Mouse (Mus musculus) lung, postnatal 0 days (tissue): ENCODE measurements at regions not wholly inside any gene's neighbourhood (a gene's known extent, or its start where the extent isn't known, plus 50 kb on each side); places are given as distances from the start of the nearest gene placed in this dataset.

Experiments
- ATAC-seq: fragments of 200-750 bp; cut with Nextera tagmentation; 2 replicates; pipeline ENCODE4 v1.8.0; 2017; ENCODE audit warnings: moderate library complexity
- DNase-seq: peaks from one replicate; pipeline ENCODE4 v3.0.0-alpha.2; 2016; ENCODE audit warnings: low spot score
- H3K27ac ChIP-seq: fragments of 300-500 bp; sonication (generic); 2 replicates; pipeline ENCODE4 v1.5.1; 2014; ENCODE audit warnings: antibody characterized with exemption, mild to moderate bottlenecking, low read length, mixed read lengths
- H3K27me3 ChIP-seq: fragments of 300-500 bp; sonication (generic); replicated peaks from 2 replicates; pipeline ENCODE4 v1.6.1; 2014; ENCODE audit warnings: low read length, mixed read lengths; ENCODE audit not compliant: insufficient read depth
- H3K36me3 ChIP-seq: fragments of 300-500 bp; sonication (generic); 2 replicates; pipeline ENCODE4 v1.6.1; 2014; ENCODE audit warnings: low read length, mixed read lengths; ENCODE audit not compliant: insufficient read depth
- H3K4me1 ChIP-seq: fragments of 300-500 bp; sonication (generic); 2 replicates; pipeline ENCODE4 v1.6.1; 2014; ENCODE audit warnings: antibody characterized with exemption, low read depth, low read length, mixed read lengths; ENCODE audit not compliant: insufficient read depth
- H3K4me2 ChIP-seq: fragments of 300-500 bp; sonication (generic); replicated peaks from 2 replicates; pipeline ENCODE4 v1.6.1; 2014; ENCODE audit warnings: low read depth, mild to moderate bottlenecking, low read length, moderate library complexity, mixed read lengths
- H3K4me3 ChIP-seq: fragments of 300-500 bp; sonication (generic); 2 replicates; pipeline ENCODE4 v1.5.1; 2014; ENCODE audit warnings: low read depth, low read length
- H3K9ac ChIP-seq: fragments of 300-500 bp; sonication (generic); replicated peaks from 2 replicates; pipeline ENCODE4 v1.6.1; 2014; ENCODE audit warnings: low read depth, mild to moderate bottlenecking
- H3K9me3 ChIP-seq: fragments of 300-500 bp; sonication (generic); 2 replicates; pipeline ENCODE4 v1.6.1; 2016; ENCODE audit warnings: low read length, mixed read lengths
- CTCF ChIP-seq: IDR thresholded peaks from 2 replicates; pipeline ENCODE4 v1.5.1; 2016; ENCODE audit warnings: antibody characterized with exemption, mild to moderate bottlenecking
- EP300 ChIP-seq: IDR thresholded peaks from 2 replicates; pipeline ENCODE4 v1.6.1; 2016; ENCODE audit warnings: antibody characterized with exemption, mild to moderate bottlenecking, control low read depth
- WGBS: fragments of 180-500 bp; shearing (Covaris S2); extraction: QIAGEN DNeasy Blood & Tissue Kit; methylation state at CpG from one replicate; pipeline ENCODE4 v1.1.7; 2014; 5-methylcytosine and 5-hydroxymethylcytosine counted together

DNA sequence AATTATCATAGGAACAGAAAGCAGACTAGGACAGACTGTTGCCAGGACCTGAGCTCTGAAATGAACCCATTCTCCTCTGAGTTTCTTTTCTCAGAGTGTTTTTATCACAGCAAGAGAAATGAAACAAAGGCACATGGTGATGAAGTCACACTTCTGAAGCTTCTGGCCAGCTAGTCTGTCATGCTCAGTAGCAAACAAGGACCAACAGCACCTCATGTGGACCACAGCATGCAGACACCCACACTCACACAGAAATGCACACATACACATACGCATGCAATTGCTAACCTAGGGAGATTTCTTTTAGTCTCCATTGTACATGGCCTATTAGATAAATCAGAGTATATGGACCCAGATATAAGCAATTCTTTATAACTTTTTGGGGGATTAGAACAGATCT lies 76.3 kb upstream of the Thbs1 start:
- TF ChIP-seq EP300: no peak
- no peak for TF ChIP-seq CTCF
- DNase-seq (no peak), ATAC-seq (no peak)

DNA sequence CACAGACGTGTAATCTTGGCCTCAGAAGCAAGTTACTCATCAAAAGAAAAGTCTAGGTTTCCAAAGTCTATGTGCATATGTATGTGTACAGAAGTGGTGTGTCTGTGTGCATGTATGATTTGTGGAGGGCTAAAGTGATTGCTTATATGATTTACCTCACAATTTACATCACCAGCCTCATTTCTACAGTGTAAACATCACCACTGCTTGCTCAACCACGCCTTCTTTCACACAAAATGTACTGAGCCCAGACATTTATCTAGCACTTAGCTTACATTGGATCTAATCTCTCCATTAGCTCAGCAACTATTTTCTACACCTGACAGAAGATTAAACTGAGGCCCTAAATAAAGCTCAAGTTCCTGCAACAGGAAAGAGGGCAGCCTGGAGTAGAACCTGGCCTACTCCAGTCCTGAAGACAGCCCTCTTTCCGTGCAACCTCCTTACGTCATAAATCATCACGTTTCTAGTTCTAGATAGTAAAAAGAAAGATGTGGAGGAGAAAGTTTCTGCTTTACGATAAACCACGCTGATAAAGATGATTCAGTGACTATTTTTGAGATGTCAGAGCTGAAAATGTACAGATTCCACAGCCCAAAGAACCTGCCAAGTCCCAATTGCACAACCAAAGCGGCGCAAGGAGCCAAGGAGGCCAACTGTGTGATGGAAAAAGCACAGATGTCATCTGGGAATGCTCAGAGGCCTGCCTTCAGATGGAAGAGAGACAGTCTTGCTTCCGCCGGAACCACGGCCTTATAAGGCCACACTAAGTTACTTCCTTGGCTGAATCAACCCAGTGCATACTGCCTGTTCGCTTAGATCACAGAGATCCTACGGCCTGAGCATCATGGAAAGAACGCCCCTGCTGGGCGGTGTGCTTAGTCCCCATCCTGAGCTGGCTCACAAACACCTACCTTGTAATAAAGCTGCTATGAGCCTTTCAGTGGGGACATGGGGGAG lies 72.5 kb upstream of the Thbs1 start:
- Histone ChIP-seq H3K4me3 (no peak overlapping the region), H3K27me3 (no peaks in the 10 kb centered on the region), H3K27ac (peak overlapping the region; percentile 71), H3K4me2 (no peak overlapping the region), H3K9ac (no peak overlapping the region), H3K36me3 (no peaks in the 10 kb centered on the region), H3K9me3 (no peaks in the 10 kb centered on the region), H3K4me1 (peaks cover 4% of the 10 kb centered on the region)
- TF ChIP-seq CTCF: peak; percentile 41
- TF ChIP-seq EP300: peak; percentile 93
- WGBS: 54% methylated on average over 16 of the region's 16 CpGs
- peak; percentile 95 for ATAC-seq
- peak; percentile 94 for DNase-seq

More for the DNA sequence above, 76.3 kb upstream of the Thbs1 start:
- Histone ChIP-seq H3K27me3 (no peaks in the 10 kb centered on the region), H3K4me1 (no peaks in the 10 kb centered on the region; the same call in none of the 2 replicates), H3K9me3 (no peaks in the 10 kb centered on the region), H3K36me3 (no peaks in the 10 kb centered on the region), H3K4me3 (no peak overlapping the region), H3K9ac (no peak overlapping the region), H3K27ac (no peak overlapping the region), H3K4me2 (no peak overlapping the region)
- WGBS: 100% methylated on average over 1 of the region's 1 CpGs

DNA sequence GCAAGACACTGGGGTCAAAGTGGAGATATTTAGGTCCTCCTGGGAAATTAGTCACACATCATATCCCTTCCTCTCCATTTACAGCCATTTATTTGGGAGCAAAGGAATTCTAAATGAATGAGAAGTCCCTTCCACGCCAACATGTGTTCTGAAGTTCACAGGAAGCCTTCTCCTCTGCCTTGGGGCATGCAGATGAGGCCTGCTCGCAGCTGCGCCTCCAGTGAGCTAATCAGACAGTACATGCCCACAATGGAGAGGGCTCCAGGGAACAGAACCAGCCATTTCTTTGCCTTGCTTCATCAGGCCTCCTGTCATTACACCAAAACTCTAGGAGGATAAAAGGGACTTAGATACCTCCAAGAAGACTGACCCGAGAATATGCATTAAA lies 71.9 kb upstream of the Thbs1 start:
- no peak overlapping the region for H3K9ac ChIP-seq
- DNase-seq: no peak
- peaks cover 4% of the 10 kb centered on the region; the same call in 1 of the 2 replicates for H3K4me1 ChIP-seq
- no peak overlapping the region for H3K4me3 ChIP-seq
- no peak for TF ChIP-seq CTCF
- no peak for TF ChIP-seq EP300
- no peaks in the 10 kb centered on the region for H3K9me3 ChIP-seq
- no peak overlapping the region for H3K4me2 ChIP-seq
- no peaks in the 10 kb centered on the region for H3K36me3 ChIP-seq
- ATAC-seq: peak; percentile 62
- H3K27me3 ChIP-seq: no peaks in the 10 kb centered on the region
- WGBS: 65% methylated on average over 4 of the region's 4 CpGs
- peak overlapping the region; percentile 71 for H3K27ac ChIP-seq

DNA sequence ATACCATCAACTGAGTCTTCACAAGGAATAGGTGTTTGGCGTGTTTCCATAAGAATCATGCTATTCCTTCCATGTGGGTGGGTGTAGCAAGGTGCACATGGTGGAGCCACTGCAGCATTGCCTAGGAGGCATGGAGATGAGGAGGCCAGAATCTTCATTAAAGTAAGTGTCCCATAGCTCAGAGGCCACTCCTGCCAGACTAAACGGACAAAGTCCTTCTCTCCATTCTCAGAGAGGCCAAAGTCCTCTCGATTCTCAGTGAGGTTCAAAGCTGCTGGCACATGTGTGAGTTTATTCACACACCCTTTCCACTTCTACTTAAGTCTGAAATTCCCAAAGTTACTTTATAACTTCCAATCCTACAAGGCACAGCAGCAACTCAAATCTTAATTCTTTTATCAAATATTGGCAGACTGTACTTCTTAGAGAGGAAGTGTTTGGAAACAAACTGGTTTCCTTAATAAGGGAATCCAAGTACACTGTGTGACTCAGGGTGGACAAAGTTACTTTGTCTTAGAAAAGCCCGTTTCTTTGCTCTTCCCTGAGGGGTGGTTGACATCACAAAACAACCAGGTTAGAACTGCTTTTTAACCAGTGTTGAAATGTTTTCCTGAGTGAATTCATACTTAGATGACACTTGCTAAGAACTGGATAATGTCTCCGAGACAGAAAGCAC lies 69.2 kb upstream of the Thbs1 start:
- Histone ChIP-seq H3K36me3 (no peaks in the 10 kb centered on the region), H3K27me3 (no peaks in the 10 kb centered on the region), H3K4me3 (no peak overlapping the region), H3K4me2 (no peak overlapping the region), H3K9ac (no peak overlapping the region), H3K9me3 (no peaks in the 10 kb centered on the region), H3K27ac (no peak overlapping the region), H3K4me1 (peaks cover 4% of the 10 kb centered on the region; the same call in 1 of the 2 replicates)
- DNase-seq (peak; percentile 71), ATAC-seq (no peak)
- TF ChIP-seq EP300: no peak
- no peak for TF ChIP-seq CTCF
- WGBS: 37% methylated on average over 5 of the region's 5 CpGs

DNA sequence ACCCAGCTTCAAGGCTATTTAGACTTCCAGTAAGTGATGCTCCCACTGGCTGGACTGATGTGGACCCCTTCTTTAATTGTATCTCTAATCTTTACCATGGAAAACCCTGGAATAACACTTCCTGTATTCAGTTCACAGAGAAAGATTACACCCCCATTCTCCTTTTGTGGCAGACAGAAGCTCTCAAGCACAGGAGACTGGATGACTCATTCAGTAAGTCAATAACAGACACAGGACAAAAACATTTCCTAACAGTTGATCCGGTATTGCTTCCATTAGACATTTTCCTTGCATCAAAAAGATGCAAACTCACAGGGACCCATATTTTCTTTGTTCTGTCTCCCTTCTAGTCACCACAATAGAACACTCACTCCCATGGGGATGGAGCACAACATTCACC lies 67.0 kb upstream of the Thbs1 start:
- no peaks in the 10 kb centered on the region for H3K9me3 ChIP-seq
- ATAC-seq: no peak
- H3K27ac ChIP-seq: no peak overlapping the region
- no peak overlapping the region for H3K4me3 ChIP-seq
- H3K27me3 ChIP-seq: no peaks in the 10 kb centered on the region
- TF ChIP-seq EP300: no peak
- TF ChIP-seq CTCF: no peak
- DNase-seq: peak; percentile 60
- no peaks in the 10 kb centered on the region for H3K36me3 ChIP-seq
- peaks cover 4% of the 10 kb centered on the region; the same call in 1 of the 2 replicates for H3K4me1 ChIP-seq
- no peak overlapping the region for H3K4me2 ChIP-seq
- H3K9ac ChIP-seq: no peak overlapping the region
- 33% methylated on average over 1 of the region's 1 CpGs for WGBS

DNA sequence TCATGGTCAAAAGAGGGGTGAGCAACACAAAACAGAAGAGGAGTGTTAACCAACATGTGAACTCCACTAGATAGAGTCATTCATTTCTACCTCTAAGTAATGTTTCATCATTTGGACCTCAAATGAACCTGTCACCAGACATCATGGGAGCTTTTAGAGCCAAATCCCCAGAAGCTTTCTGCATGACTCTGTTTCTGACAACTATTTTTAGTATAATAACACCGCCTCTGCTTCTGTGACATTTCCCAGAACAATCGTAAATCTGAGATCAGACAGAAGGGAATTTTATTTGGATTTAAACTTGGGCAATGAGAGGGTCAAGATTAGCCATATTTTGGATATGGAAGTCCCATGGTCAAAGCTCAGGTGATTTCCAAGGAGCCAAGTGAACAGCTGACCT lies 61.4 kb upstream of the Thbs1 start:
- no peak overlapping the region for H3K4me3 ChIP-seq
- DNase-seq (no peak), ATAC-seq (no peak)
- H3K36me3 ChIP-seq: no peaks in the 10 kb centered on the region
- no peaks in the 10 kb centered on the region for H3K27me3 ChIP-seq
- WGBS: 78% methylated on average over 2 of the region's 2 CpGs
- no peaks in the 10 kb centered on the region for H3K4me1 ChIP-seq
- TF ChIP-seq CTCF: no peak
- no peak for TF ChIP-seq EP300
- no peak overlapping the region for H3K9ac ChIP-seq
- no peak overlapping the region for H3K27ac ChIP-seq
- no peaks in the 10 kb centered on the region for H3K9me3 ChIP-seq
- H3K4me2 ChIP-seq: no peak overlapping the region
